Mouse (Mus musculus) CH12.LX (cell line): ENCODE results near the gene Gm16181. TPM values are rescaled to one million over a fixed set of nuclear protein-coding genes. Genes with fewer than 3 reads are reported as not detected.
A peak's percentile ranks its signal among the peaks of the same experiment; 100 is the strongest.

Source experiments
- DNase-seq: peaks from one replicate; pipeline ENCODE4 v3.0.0-alpha.2; 2013; ENCODE audit errors: extremely low read depth
- H3K27ac ChIP-seq: 2 replicates; pipeline ENCODE4 v1.5.1; 2012; ENCODE audit warnings: low read depth, mild to moderate bottlenecking, control low read depth, moderate library complexity; ENCODE audit not compliant: insufficient read depth
- H3K27me3 ChIP-seq: replicated peaks from 2 replicates; pipeline ENCODE3; 2012; ENCODE audit warnings: inconsistent platforms
- H3K36me3 ChIP-seq, 2 experiments: replicated peaks in 1 of 2; 2 replicates each; pipeline versions ENCODE3 to v1.6.1; 2012; ENCODE audit warnings: inconsistent platforms in 1 of 2, low read length in 1 of 2, mild to moderate bottlenecking in 1 of 2, mixed read lengths in 1 of 2, moderate library complexity in 1 of 2; ENCODE audit not compliant: control insufficient read depth in 1 of 2, insufficient read depth in 1 of 2
- H3K4me1 ChIP-seq, 2 experiments: 2 replicates each; pipeline ENCODE4 v1.6.1; 2012; ENCODE audit warnings: inconsistent platforms in 1 of 2, moderate library complexity in 1 of 2; ENCODE audit not compliant: insufficient read depth in 2 of 2, control insufficient read depth in 1 of 2
- H3K4me2 ChIP-seq: 2 replicates; pipeline ENCODE4 v1.6.1; 2012; ENCODE audit warnings: low read depth, mild to moderate bottlenecking, control low read depth; ENCODE audit not compliant: poor library complexity, insufficient read depth, severe bottlenecking
- H3K4me3 ChIP-seq, 3 experiments: fragments of 150-350 bp in 1 of 3; sonication (generic) in 1 of 3; replicated peaks in 1 of 3; 2 replicates each; pipeline versions ENCODE3 to v1.5.1; 2011 to 2012; ENCODE audit warnings: low read depth in 2 of 3, low read length in 2 of 3, mild to moderate bottlenecking in 2 of 3, moderate library complexity in 2 of 3, control low read depth in 1 of 3, improper control_type of control experiment in 1 of 3, inconsistent platforms in 1 of 3, mixed read lengths in 1 of 3; ENCODE audit not compliant: poor library complexity in 1 of 3
- H3K79me2 ChIP-seq: replicated peaks from 2 replicates; pipeline ENCODE4 v1.6.1; 2012; ENCODE audit warnings: mild to moderate bottlenecking, moderate library complexity; ENCODE audit not compliant: control insufficient read depth, poor library complexity, insufficient read depth, severe bottlenecking; ENCODE audit errors: extremely low read depth
- H3K9ac ChIP-seq: 2 replicates; pipeline ENCODE4 v1.6.1; 2012; ENCODE audit warnings: low read depth, mild to moderate bottlenecking, control low read depth, moderate library complexity; ENCODE audit not compliant: insufficient read depth
- H3K9me3 ChIP-seq: replicated peaks from 2 replicates; pipeline ENCODE3; 2012; ENCODE audit warnings: low read length, inconsistent platforms, mixed read lengths
- BHLHE40 ChIP-seq: IDR thresholded peaks from 2 replicates; pipeline ENCODE4 v1.6.1; 2011; ENCODE audit warnings: mild to moderate bottlenecking, low read depth, low read length, improper control_type of control experiment
- CHD2 ChIP-seq: IDR thresholded peaks from 2 replicates; pipeline ENCODE4 v1.6.1; 2011; ENCODE audit warnings: low read length, improper control_type of control experiment
- E2F4 ChIP-seq: IDR thresholded peaks from 2 replicates; pipeline ENCODE4 v1.6.1; 2011; ENCODE audit warnings: low read depth, low read length, improper control_type of control experiment; ENCODE audit not compliant: insufficient replicate concordance
- ETS1 ChIP-seq: conservative IDR thresholded peaks from 2 replicates; pipeline ENCODE4 v1.6.1; 2012; ENCODE audit warnings: low read depth, mild to moderate bottlenecking, inconsistent platforms, low read length, improper control_type of control experiment, moderate library complexity
- GABPA ChIP-seq: IDR thresholded peaks from 2 replicates; pipeline ENCODE4 v1.6.1; 2012; ENCODE audit warnings: low read depth, low read length, improper control_type of control experiment, inconsistent platforms; ENCODE audit not compliant: insufficient replicate concordance
- HCFC1 ChIP-seq: IDR thresholded peaks from 2 replicates; pipeline ENCODE4 v1.6.1; 2012; ENCODE audit warnings: low read depth, mild to moderate bottlenecking, inconsistent platforms, low read length, improper control_type of control experiment
- IRF4 ChIP-seq: IDR thresholded peaks from 2 replicates; pipeline ENCODE4 v1.6.1; 2014; ENCODE audit warnings: low read depth, mild to moderate bottlenecking, inconsistent platforms, low read length, improper control_type of control experiment
- JUND ChIP-seq: conservative IDR thresholded peaks from 2 replicates; pipeline ENCODE4 v1.6.1; 2011; ENCODE audit warnings: low read depth, low read length, improper control_type of control experiment
- KAT2A ChIP-seq: IDR thresholded peaks from 2 replicates; pipeline ENCODE4 v1.6.1; 2012; ENCODE audit warnings: low read length, improper control_type of control experiment, inconsistent platforms; ENCODE audit not compliant: insufficient replicate concordance
- MAFK ChIP-seq: IDR thresholded peaks from 2 replicates; pipeline ENCODE4 v1.6.1; 2011; ENCODE audit warnings: low read length, improper control_type of control experiment; ENCODE audit not compliant: insufficient replicate concordance
- MAX ChIP-seq: IDR thresholded peaks from 2 replicates; pipeline ENCODE4 v1.6.1; 2011; ENCODE audit warnings: low read length, improper control_type of control experiment
- MAZ ChIP-seq: IDR thresholded peaks from 2 replicates; pipeline ENCODE4 v1.6.1; 2012; ENCODE audit warnings: low read depth, mild to moderate bottlenecking, inconsistent platforms, low read length, improper control_type of control experiment, moderate library complexity
- MEF2A ChIP-seq: IDR thresholded peaks from 2 replicates; pipeline ENCODE4 v1.6.1; 2014; ENCODE audit warnings: low read depth, mild to moderate bottlenecking, inconsistent platforms, low read length, improper control_type of control experiment, borderline replicate concordance
- PAX5 ChIP-seq: IDR thresholded peaks from 2 replicates; pipeline ENCODE4 v1.6.1; 2012; ENCODE audit warnings: low read length, inconsistent platforms, mixed read lengths
- POLR2A ChIP-seq: IDR thresholded peaks from 2 replicates; pipeline ENCODE4 v1.6.1; 2011; ENCODE audit warnings: low read depth, mild to moderate bottlenecking, improper control_type of control experiment, low read length
- POLR2AphosphoS2 ChIP-seq: IDR thresholded peaks from 2 replicates; pipeline ENCODE4 v1.6.1; 2011; ENCODE audit warnings: low read depth, low read length, improper control_type of control experiment
- RAD21 ChIP-seq: IDR thresholded peaks from 2 replicates; pipeline ENCODE4 v1.6.1; 2011; ENCODE audit warnings: low read depth, mild to moderate bottlenecking, low read length, improper control_type of control experiment, moderate library complexity
- SIN3A ChIP-seq: IDR thresholded peaks from 2 replicates; pipeline ENCODE4 v1.6.1; 2012; ENCODE audit warnings: low read length, improper control_type of control experiment, inconsistent platforms
- SMC3 ChIP-seq: IDR thresholded peaks from 2 replicates; pipeline ENCODE4 v1.6.1; 2011; ENCODE audit warnings: low read depth, low read length, improper control_type of control experiment
- TBP ChIP-seq: conservative IDR thresholded peaks from 2 replicates; pipeline ENCODE4 v1.6.1; 2011; ENCODE audit warnings: low read depth, low read length, improper control_type of control experiment
- USF1 ChIP-seq: IDR thresholded peaks from 2 replicates; pipeline ENCODE4 v1.6.1; 2014; ENCODE audit warnings: low read depth, mild to moderate bottlenecking, inconsistent platforms, low read length, improper control_type of control experiment
- USF2 ChIP-seq: conservative IDR thresholded peaks from 2 replicates; pipeline ENCODE4 v1.6.1; 2011; ENCODE audit warnings: low read depth, low read length, improper control_type of control experiment
- ZC3H11A ChIP-seq: IDR thresholded peaks from 2 replicates; pipeline ENCODE4 v1.6.1; 2012; ENCODE audit warnings: low read depth, mild to moderate bottlenecking, inconsistent platforms, low read length, improper control_type of control experiment
- ZKSCAN1 ChIP-seq: IDR thresholded peaks from 2 replicates; pipeline ENCODE4 v1.6.1; 2012; ENCODE audit warnings: low read depth, inconsistent platforms, low read length, improper control_type of control experiment, borderline replicate concordance
- ZMIZ1 ChIP-seq: IDR thresholded peaks from 2 replicates; pipeline ENCODE4 v1.6.1; 2012; ENCODE audit warnings: low read depth, mild to moderate bottlenecking, inconsistent platforms, low read length, improper control_type of control experiment
- dilution Hi-C: fragments of 300-500 bp; cut with MboI; formaldehyde crosslinking; loops from 2 replicates; pipeline ENCODE4 v1.14.3; 2020; ENCODE audit warnings: low sequenced_read_pairs; ENCODE audit not compliant: extremely low pct_unique_long_range_greater_than_20kb, extremely low pct_ligation_motif_present
- in situ Hi-C: fragments of 300-500 bp; cut with MboI; formaldehyde crosslinking; loops from 3 replicates; pipeline ENCODE4 v1.14.3; 2019; ENCODE audit warnings: low sequenced_read_pairs, low pct_ligation_motif_present, low pct_unique_long_range_greater_than_20kb, mixed read lengths
- polyA plus RNA-seq: library from polyadenylated mRNA; unstranded; fragments of >175 nt; gene quantifications from 2 replicates; pipeline ENCODE4 v1.2.1, GENCODE M21; 2012; ENCODE audit warnings: low read depth; ENCODE audit not compliant: insufficient read length
- total RNA-seq, 2 experiments: library from RNA; depleted of rRNA; stranded (reverse); fragments of 300-350 nt in 1 of 2; fragments of >200 nt in 1 of 2; gene quantifications; 2 replicates each; pipeline ENCODE4 v1.2.3; 2012 to 2014

Gene Gm16181
- total and polyA plus RNA-seq, 3 experiments, result not detected

- TF ChIP-seq ZMIZ1 (no peak), ETS1 (peak; percentile 62), JUND (no peak), USF2 (no peak), MEF2A (peak; percentile 81; the same call in 1 of the 2 replicates), MAZ (peak; percentile 73; the same call in 1 of the 2 replicates), MAX (0 out of 2 replicates have a peak, but pooled peaks have one; percentile 10), SIN3A (no peak), USF1 (no peak), HCFC1 (no peak), KAT2A (no peak), CHD2 (no peak; the same call in 1 of the 2 replicates), POLR2AphosphoS2 (no peak), RAD21 (no peak), E2F4 (no peak), MAFK (peak; percentile 46; the same call in 1 of the 2 replicates), PAX5 (no peak), IRF4 (no peak; the same call in 1 of the 2 replicates)
- TF ChIP-seq, all 38 proteins: peak for 9
Observed at GRCm38 (mm10) chr17:35219601-35220041, 1.0 kb upstream of the Gm16181 start (continued).

- Histone ChIP-seq H3K27ac (peak overlapping the region; percentile 43), H3K4me1 (peaks cover 31 to 84% of the 10 kb centered on the region in 2 experiments), H3K4me3 (no peak overlapping the region), H3K36me3 (peaks cover 29 to 54% of the 10 kb centered on the region in 2 experiments), H3K9ac (no peak overlapping the region), H3K79me2 (no peaks in the 10 kb centered on the region; the same call in none of the 2 replicates), H3K4me2 (no peak overlapping the region), H3K27me3 (no peaks in the 10 kb centered on the region), H3K9me3 (no peaks in the 10 kb centered on the region)
- dilution Hi-C loops, result no loop called here
- in situ Hi-C loops, result no loop called here
- DNase-seq, result no peak
- no peak for TF ChIP-seq HCFC1
- no peak for TF ChIP-seq SIN3A
- no peak for TF ChIP-seq ZKSCAN1
- no peak for TF ChIP-seq JUND
- no peak for TF ChIP-seq POLR2A
- TF ChIP-seq TBP, result no peak
- no peak for TF ChIP-seq MEF2A
- no peak for TF ChIP-seq SMC3
- no peak for TF ChIP-seq MAX
- TF ChIP-seq BHLHE40, result no peak
- no peak for TF ChIP-seq ZC3H11A
- no peak for TF ChIP-seq GABPA
- TF ChIP-seq USF1, result no peak
Observed at GRCm38 (mm10) chr17:35222299-35222698, 1.7 kb downstream of the Gm16181 start.
